Mouse (Mus musculus): ENCODE data around the gene Hfm1.

The Hfm1 gene

GRCm38 (mm10) chr5:106847045-106847444, 79.1 kb downstream of the Hfm1 start:
- in situ Hi-C loops (cut with MboI, MseI): no loop called here

- in situ Hi-C loops (cut with MboI, MseI): no loop called here
These were observed 82.2 kb downstream of the Hfm1 start for GRCm38 (mm10) chr5:106843906-106844305.

- in situ Hi-C loops (cut with MboI, MseI): no loop called here
These were observed 93.1 kb downstream of the Hfm1 start for GRCm38 (mm10) chr5:106833025-106833424.

GRCm38 (mm10) chr5:106831401-106831800, 94.7 kb downstream of the Hfm1 start:
- in situ Hi-C loops (cut with MboI, MseI): no loop called here

- in situ Hi-C loops (cut with MboI, MseI): no loop called here
These were observed 95.3 kb downstream of the Hfm1 start for GRCm38 (mm10) chr5:106830775-106831174.

GRCm38 (mm10) chr5:106826740-106827139, 99.4 kb downstream of the Hfm1 start:
- in situ Hi-C loops (cut with MboI, MseI): no loop called here

- in situ Hi-C loops (cut with MboI, MseI): no loop called here
These were observed 100.1 kb downstream of the Hfm1 start for GRCm38 (mm10) chr5:106826044-106826443.

- in situ Hi-C loops (cut with MboI, MseI): no loop called here
These were observed 100.7 kb downstream of the Hfm1 start for GRCm38 (mm10) chr5:106825301-106825853.

- in situ Hi-C loops (cut with MboI, MseI): no loop called here
These were observed 101.4 kb downstream of the Hfm1 start for GRCm38 (mm10) chr5:106824716-106825115.

- in situ Hi-C loops (cut with MboI, MseI): no loop called here
These were observed 106.5 kb downstream of the Hfm1 start for GRCm38 (mm10) chr5:106819630-106820029.

GRCm38 (mm10) chr5:106815923-106816654, 110.0 kb downstream of the Hfm1 start:
- in situ Hi-C loops (cut with MboI, MseI): no loop called here

GRCm38 (mm10) chr5:106814611-106815010, 111.5 kb downstream of the Hfm1 start:
- in situ Hi-C loops (cut with MboI, MseI): no loop called here

GRCm38 (mm10) chr5:106803094-106803493, 123.0 kb downstream of the Hfm1 start:
- in situ Hi-C loops (cut with MboI, MseI): loop anchor here (10.0 kb wide), 1 partner anchor 338 kb away; no protein-coding TSS in a partner anchor

GRCm38 (mm10) chr5:106801886-106802798, 124.0 kb downstream of the Hfm1 start:
- in situ Hi-C loops (cut with MboI, MseI): loop anchor here (10.0 kb wide), 1 partner anchor 337 kb away; no protein-coding TSS in a partner anchor

- in situ Hi-C loops (cut with MboI, MseI): loop anchor here (10.0 kb wide), 1 partner anchor 337 kb away; no protein-coding TSS in a partner anchor
These were observed 124.8 kb downstream of the Hfm1 start for GRCm38 (mm10) chr5:106801215-106801863.

GRCm38 (mm10) chr5:106797896-106798295, 128.2 kb downstream of the Hfm1 start:
- in situ Hi-C loops (cut with MboI, MseI): loop anchor here (25.0 kb wide), 1 partner anchor 1036 kb away; no protein-coding TSS in a partner anchor

GRCm38 (mm10) chr5:106791241-106791572, 134.9 kb downstream of the Hfm1 start:
- in situ Hi-C loops (cut with MboI, MseI): loop anchor here (25.0 kb wide), 1 partner anchor 1029 kb away; no protein-coding TSS in a partner anchor

GRCm38 (mm10) chr5:106790496-106791240, 135.5 kb downstream of the Hfm1 start:
- in situ Hi-C loops (cut with MboI, MseI): loop anchor here (25.0 kb wide), 1 partner anchor 1028 kb away; no protein-coding TSS in a partner anchor
